Mouse (Mus musculus): ENCODE measurements around the gene Man1c1. TPM values are rescaled to one million over a fixed set of nuclear protein-coding genes. Genes with fewer than 3 reads are reported as not detected.
A peak's percentile ranks its signal among the peaks of the same experiment; 100 is the strongest.

The Man1c1 gene
- polyA plus RNA-seq, 1 experiment from 2014 or later, result 8.3 TPM

DNA sequence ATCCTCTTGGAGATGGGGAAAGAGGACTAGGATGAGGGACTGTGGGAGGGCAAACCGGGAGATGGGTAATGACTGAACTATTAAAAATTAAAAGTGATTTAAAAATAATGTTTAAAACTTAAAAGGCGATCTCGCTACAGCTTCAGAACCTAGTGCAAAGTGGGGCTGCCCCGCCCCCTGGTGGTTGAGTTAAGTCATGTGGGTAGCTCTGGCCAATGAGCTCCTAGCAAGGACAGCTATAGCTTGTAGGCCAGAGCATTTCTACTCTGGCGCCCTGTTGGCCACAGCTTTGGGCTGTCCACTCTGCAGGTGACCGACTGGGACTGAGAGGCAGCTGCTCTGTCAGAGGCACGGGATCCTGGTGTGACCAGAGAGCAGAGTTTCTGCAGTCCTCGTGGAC is 9.8 kb upstream of the Man1c1 start:
- DNase-seq (ENCODE audit: low spot score), result peak; percentile 90
- H3K4me1 ChIP-seq, result peaks cover 31% of the 10 kb centered on the region
- H3K4me3 ChIP-seq, result peak overlapping the region; percentile 16; the same call in 1 of the 2 replicates
- peak overlapping the region; percentile 70; the same call in 1 of the 2 replicates for H3K27ac ChIP-seq
- 5% methylated on average over 8 of the region's 8 CpGs for WGBS
- no peaks in the 10 kb centered on the region for H3K36me3 ChIP-seq
- no peaks in the 10 kb centered on the region for H3K27me3 ChIP-seq (ENCODE audit: insufficient read depth, poor library complexity, severe bottlenecking)
- no peaks in the 10 kb centered on the region for H3K9me3 ChIP-seq

DNA sequence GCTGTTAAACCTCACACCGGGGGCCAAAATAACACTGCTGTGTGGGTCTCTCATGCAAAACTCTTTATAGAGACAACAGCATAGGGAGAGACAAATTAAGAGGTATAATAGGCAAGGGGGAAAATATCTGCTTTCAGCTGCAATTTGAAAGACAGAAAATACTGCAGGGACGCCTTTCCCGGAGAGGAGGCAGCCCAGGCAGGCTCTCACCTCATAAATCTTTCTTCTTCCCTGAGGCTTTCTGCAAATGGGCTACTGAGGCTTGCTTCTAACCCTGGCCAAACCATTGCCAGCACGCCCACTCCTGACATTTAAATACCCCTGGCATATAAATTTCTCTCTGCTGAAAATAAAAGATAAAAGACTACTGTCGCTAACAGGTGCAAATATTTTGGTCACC is 1.2 kb upstream of the Man1c1 start:
- H3K36me3 ChIP-seq, result no peaks in the 10 kb centered on the region
- no peaks in the 10 kb centered on the region for H3K9me3 ChIP-seq
- H3K27me3 ChIP-seq (ENCODE audit: insufficient read depth, poor library complexity, severe bottlenecking), result peaks cover 15% of the 10 kb centered on the region
- 60% methylated on average over 5 of the region's 5 CpGs for WGBS
- H3K27ac ChIP-seq, result no peak overlapping the region
- no peak for DNase-seq (ENCODE audit: low spot score)
- H3K4me1 ChIP-seq, result peaks cover 67% of the 10 kb centered on the region
- peak overlapping the region; percentile 72; the same call in 1 of the 2 replicates for H3K4me3 ChIP-seq

DNA sequence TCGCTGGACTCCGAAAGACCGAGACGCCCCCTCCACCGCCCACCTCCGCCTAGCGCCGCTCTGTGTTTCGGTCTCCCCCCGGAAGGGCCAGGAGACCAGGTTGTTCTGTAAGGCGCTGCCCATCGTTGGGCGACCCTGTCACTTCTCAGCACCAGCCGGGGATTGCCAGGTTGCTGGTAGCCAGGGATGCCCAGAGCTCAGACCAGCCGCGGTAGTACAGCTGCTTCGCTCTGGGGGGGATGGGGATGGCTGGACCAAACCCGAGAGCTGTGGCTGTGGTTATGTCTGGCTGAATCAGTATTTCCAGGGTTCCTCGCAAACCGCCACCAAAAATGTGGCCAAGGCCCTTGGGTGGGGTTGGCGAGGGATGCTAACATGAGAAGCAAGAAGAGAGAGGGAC is 500 bp upstream of the Man1c1 start:
- WGBS, result under 1% methylated on average over 21 of the region's 21 CpGs
- H3K27me3 ChIP-seq (ENCODE audit: insufficient read depth, poor library complexity, severe bottlenecking), result peaks cover 15% of the 10 kb centered on the region
- H3K9me3 ChIP-seq, result no peaks in the 10 kb centered on the region
- H3K36me3 ChIP-seq, result 0 out of 2 replicates have a peak, but pooled peaks cover 4% of the 10 kb centered on the region
- H3K4me3 ChIP-seq, result peak overlapping the region; percentile 72
- H3K4me1 ChIP-seq, result peaks cover 67% of the 10 kb centered on the region
- no peak for DNase-seq (ENCODE audit: low spot score)
- H3K27ac ChIP-seq, result peak overlapping the region; percentile 90

DNA sequence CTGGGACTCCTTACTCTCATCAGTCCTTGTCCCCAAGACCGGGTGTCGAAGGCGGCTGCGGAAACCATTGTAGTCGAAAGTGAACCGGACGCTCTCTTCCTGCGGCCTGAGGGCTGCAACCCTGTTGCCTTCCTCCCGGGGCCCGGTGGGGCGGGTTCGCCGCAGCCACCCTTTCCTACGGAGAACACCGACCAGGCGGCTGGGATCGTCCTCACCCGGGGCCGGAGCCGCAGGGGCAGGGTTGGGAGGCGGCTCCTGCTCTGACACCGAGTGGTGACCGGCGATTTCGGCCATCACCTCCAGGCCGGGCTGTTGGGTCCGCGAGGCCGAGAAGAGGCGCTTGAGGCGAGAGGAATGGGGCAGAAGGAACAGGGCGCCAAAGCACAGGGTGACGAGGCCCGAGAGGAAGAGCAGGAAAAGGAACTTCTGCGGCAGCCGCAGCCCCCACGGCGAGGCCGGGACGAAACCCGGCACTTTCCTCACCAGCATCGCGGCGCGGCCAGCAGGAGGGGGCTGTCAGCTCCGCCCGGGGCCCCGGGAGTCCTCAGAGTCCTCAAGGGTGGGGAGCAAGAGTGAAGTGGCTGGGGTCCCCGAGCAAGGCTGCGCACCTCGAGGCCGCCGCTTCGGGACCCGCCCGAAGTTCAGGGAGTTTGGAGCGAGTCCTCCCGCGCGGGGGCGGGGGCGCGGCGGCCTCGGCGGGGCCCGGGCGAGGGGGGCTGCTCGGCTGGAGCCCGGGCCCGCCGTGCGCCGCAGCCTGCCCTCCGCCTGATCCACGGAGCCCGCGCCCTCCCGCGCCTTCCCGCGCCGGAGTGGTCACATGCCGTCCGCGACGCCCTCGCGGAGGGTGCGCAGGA is 882 bp downstream of the Man1c1 start:
- Histone ChIP-seq H3K4me3 (peak overlapping the region; percentile 72), H3K9me3 (no peaks in the 10 kb centered on the region), H3K4me1 (peaks cover 60% of the 10 kb centered on the region), H3K36me3 (peaks cover 15% of the 10 kb centered on the region), H3K27ac (peak overlapping the region; percentile 90), H3K27me3 (ENCODE audit: insufficient read depth, poor library complexity, severe bottlenecking) (peaks cover 15% of the 10 kb centered on the region)
- no peak for DNase-seq (ENCODE audit: low spot score)
- under 1% methylated on average over 83 of the region's 90 CpGs for WGBS

DNA sequence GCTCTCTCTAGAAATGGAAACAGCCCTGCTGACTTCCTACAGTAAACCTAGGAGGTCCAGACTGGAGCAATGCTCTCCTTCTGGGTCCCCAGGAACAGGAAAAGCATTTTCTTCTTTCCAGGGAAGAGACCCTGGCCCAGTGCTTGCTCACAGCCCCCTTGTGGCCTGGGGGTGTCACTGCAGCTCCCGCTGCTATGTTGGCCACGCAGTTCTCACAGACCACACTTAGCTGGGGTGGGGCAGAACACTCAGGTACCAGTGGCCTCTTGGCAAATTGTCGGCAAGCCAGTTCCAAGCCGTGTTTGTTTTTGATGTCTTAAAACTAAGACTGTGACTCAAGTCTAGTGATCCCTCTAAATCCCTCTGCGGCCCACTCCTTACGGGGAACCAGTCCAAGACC is 2.2 kb downstream of the Man1c1 start:
- Histone ChIP-seq H3K27me3 (ENCODE audit: insufficient read depth, poor library complexity, severe bottlenecking) (peaks cover 15% of the 10 kb centered on the region), H3K9me3 (no peaks in the 10 kb centered on the region), H3K4me1 (peaks cover 54% of the 10 kb centered on the region), H3K4me3 (peak overlapping the region; percentile 72), H3K36me3 (peaks cover 26% of the 10 kb centered on the region), H3K27ac (peak overlapping the region; percentile 90; the same call in 1 of the 2 replicates)
- WGBS, result 29% methylated on average over 6 of the region's 6 CpGs
- no peak for DNase-seq (ENCODE audit: low spot score)

DNA sequence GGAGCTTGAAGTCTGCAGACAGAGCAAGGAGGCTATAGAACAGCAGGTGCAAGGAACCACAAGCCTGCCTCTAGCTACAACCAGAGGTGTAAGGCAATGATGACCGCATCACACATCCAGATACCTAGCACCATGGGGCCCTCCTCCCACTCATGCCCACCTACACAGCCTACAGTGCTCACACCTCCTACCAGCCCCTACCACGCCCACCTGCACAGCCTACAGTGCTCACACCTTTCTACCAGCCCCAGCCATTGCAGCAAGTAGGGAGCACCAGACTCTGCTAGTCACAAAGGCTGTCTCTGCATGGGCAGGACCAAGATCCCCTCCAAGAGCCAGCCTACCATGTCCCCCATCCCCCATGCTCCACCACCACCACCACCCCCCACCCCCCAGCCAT is 3.2 kb downstream of the Man1c1 start:
- peak overlapping the region; percentile 72 for H3K4me3 ChIP-seq
- peaks cover 54% of the 10 kb centered on the region for H3K4me1 ChIP-seq
- H3K36me3 ChIP-seq, result peaks cover 26% of the 10 kb centered on the region
- peaks cover 14% of the 10 kb centered on the region for H3K27me3 ChIP-seq (ENCODE audit: insufficient read depth, poor library complexity, severe bottlenecking)
- H3K27ac ChIP-seq, result no peak overlapping the region
- no peak for DNase-seq (ENCODE audit: low spot score)
- WGBS, result 83% methylated on average over 2 of the region's 2 CpGs
- H3K9me3 ChIP-seq, result no peaks in the 10 kb centered on the region

DNA sequence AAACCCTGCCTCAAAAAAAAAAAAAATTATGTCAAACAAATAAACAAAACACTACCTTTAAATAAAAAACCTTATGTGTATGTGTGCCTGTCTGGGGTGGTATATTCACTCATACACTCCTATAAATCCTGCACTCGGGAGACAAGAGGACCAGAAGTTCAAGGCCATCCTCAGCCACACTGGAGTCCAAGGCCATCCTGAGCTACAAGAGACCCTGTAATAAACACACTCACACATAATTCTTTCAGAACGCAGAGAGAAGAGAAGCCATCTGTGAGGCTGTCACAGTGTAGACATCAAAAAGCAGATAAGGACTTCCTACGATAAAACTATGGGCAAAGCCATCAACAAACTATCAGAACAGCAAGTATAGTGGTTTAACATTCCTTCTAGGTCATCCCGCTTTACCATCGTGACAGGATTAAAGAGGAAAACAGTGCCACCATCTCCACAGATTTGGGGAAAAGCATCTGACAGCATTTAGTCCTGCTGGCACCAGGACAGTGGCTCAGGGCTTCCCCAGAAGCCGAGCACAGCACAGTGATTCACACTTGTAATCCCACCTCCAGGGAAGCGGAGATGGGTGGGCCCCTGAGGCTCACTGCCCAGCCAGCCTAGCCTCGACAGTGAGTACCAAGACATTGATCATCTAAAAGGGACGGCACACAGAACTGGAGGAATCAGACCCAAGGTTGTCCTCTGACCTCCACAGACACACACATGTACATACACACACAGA is 10.7 kb downstream of the Man1c1 start:
- 0 out of 2 replicates have a peak, but pooled peaks cover 2% of the 10 kb centered on the region for H3K9me3 ChIP-seq
- H3K4me3 ChIP-seq, result no peak overlapping the region
- peaks cover 3% of the 10 kb centered on the region; the same call in 1 of the 2 replicates for H3K4me1 ChIP-seq
- no peak overlapping the region; the same call in 1 of the 2 replicates for H3K27ac ChIP-seq
- no peaks in the 10 kb centered on the region for H3K27me3 ChIP-seq (ENCODE audit: insufficient read depth, poor library complexity, severe bottlenecking)
- WGBS, result 70% methylated on average over 9 of the region's 9 CpGs
- H3K36me3 ChIP-seq, result peaks cover 35% of the 10 kb centered on the region
- DNase-seq (ENCODE audit: low spot score), result no peak

DNA sequence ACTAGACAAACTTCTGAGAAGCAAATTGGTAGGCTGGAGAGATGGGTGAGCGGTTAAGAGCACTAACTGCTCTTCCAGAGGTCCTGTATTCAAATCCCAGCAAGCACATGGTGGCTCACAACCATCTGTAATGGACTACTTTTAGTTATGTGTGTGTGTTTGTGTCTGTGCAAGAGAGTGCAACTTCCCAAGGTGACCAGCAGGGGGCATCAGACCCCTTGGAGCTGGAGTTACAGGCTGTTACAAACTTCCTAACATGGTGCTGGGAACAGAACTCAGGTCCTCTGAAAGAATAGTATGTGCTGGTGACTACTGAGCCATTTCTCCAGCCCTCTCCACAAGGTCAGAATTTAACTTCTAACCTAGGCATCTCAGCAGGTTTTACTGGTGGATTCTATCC is 11.7 kb downstream of the Man1c1 start:
- 0 out of 2 replicates have a peak, but pooled peaks cover 2% of the 10 kb centered on the region for H3K9me3 ChIP-seq
- H3K27ac ChIP-seq, result no peak overlapping the region
- H3K36me3 ChIP-seq, result peaks cover 29% of the 10 kb centered on the region
- WGBS, result 93% methylated on average over 1 of the region's 1 CpGs
- H3K4me1 ChIP-seq, result peaks cover 3% of the 10 kb centered on the region; the same call in 1 of the 2 replicates
- no peak overlapping the region for H3K4me3 ChIP-seq
- no peaks in the 10 kb centered on the region for H3K27me3 ChIP-seq (ENCODE audit: insufficient read depth, poor library complexity, severe bottlenecking)
- no peak for DNase-seq (ENCODE audit: low spot score)

DNA sequence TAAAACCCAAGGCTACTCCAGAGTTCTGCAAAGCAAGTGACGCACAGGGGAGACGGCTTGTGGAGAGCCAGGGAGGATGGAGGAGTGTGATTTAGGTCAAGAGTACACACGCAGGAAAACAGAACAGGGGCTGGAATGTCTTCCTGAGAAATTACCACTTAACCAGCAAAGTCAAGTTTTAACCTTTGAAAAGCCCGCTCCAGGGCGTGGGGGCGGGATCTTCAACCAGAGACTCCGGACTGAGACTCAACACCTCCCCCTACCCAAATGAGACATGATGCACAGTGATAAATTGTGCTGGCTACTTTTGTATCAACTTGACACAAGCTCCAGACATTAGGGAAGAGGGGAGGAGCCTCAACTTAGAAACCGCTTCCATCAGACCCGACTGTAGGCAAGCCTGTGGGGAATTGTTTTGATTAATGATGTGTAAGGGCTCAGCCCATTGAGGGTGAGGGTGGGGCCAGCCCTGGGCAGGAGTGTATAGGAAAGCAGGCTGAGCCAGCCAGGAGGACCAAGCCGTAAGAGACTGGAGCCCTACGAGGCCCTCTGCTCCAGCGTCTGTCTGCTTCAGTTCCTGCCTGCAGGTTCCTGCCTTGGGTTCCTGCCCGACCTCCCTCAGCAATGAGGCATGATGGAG is 17.9 kb downstream of the Man1c1 start:
- 83% methylated on average over 13 of the region's 13 CpGs for WGBS
- no peak overlapping the region for H3K4me3 ChIP-seq
- peaks cover 36% of the 10 kb centered on the region for H3K36me3 ChIP-seq
- no peak overlapping the region for H3K27ac ChIP-seq
- H3K4me1 ChIP-seq, result peaks cover 21% of the 10 kb centered on the region
- peaks cover 4% of the 10 kb centered on the region; the same call in 1 of the 2 replicates for H3K9me3 ChIP-seq
- no peaks in the 10 kb centered on the region for H3K27me3 ChIP-seq (ENCODE audit: insufficient read depth, poor library complexity, severe bottlenecking)
- no peak for DNase-seq (ENCODE audit: low spot score)

DNA sequence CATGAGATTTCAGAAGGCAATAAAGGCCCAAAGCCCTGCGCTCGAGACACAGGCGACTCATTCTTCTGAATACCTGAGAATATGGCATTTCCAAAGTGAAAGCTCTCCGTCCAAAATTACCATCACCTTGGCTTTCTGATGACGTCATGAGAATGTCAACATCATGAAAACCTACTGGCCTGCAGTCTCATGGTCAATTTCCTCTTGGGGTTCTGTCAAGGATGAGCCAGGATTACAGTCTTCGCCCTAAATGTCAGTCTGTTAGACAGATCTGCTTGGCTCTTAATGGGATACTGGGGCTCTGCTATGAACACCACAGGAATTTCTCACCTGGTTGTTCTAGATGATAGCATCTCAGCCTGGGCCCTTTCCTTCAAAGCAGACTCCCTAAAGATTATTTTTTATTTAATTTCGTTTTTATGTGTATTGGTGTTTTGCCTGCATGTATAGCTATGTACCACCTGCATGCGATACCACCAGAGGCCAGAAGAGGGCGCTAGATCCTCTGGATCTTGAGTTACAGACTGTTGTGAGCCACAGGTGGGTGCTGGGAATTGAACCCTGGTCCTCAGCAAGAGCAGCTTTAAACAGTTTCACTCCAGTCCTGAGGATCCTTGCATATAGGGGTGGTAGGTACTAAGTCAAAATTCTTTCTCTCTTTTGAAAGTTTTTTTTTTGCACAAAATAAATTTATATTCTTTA is 19.3 kb downstream of the Man1c1 start:
- Histone ChIP-seq H3K27me3 (ENCODE audit: insufficient read depth, poor library complexity, severe bottlenecking) (no peaks in the 10 kb centered on the region), H3K4me1 (peaks cover 24% of the 10 kb centered on the region), H3K9me3 (peaks cover 4% of the 10 kb centered on the region; the same call in 1 of the 2 replicates), H3K4me3 (no peak overlapping the region), H3K27ac (no peak overlapping the region), H3K36me3 (peaks cover 35% of the 10 kb centered on the region)
- 80% methylated on average over 9 of the region's 9 CpGs for WGBS
- DNase-seq (ENCODE audit: low spot score), result no peak

DNA sequence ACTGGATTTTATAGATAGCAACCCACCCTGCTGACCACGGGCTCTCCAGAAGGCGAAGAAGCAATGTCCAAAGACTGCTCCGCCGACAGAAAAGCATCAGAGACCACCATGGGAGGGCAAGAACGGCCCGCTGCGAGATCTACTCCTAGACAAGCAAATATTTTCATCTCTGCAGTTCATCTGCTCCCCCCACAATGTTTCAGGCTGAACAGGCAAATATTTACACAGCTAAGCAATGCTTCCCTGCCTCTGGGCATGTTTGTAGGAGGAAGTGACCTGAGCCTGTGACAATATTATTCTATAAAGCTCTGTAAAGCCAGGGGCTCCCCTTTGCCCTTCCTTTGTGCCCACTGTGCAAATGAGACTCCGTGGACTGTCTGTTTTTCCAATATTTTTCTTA is 20.2 kb downstream of the Man1c1 start:
- Histone ChIP-seq H3K4me1 (peaks cover 33% of the 10 kb centered on the region), H3K27me3 (ENCODE audit: insufficient read depth, poor library complexity, severe bottlenecking) (no peaks in the 10 kb centered on the region), H3K27ac (peak overlapping the region; percentile 76), H3K9me3 (peaks cover 4% of the 10 kb centered on the region; the same call in 1 of the 2 replicates), H3K36me3 (peaks cover 35% of the 10 kb centered on the region), H3K4me3 (no peak overlapping the region)
- DNase-seq (ENCODE audit: low spot score), result no peak
- WGBS, result 67% methylated on average over 8 of the region's 8 CpGs

DNA sequence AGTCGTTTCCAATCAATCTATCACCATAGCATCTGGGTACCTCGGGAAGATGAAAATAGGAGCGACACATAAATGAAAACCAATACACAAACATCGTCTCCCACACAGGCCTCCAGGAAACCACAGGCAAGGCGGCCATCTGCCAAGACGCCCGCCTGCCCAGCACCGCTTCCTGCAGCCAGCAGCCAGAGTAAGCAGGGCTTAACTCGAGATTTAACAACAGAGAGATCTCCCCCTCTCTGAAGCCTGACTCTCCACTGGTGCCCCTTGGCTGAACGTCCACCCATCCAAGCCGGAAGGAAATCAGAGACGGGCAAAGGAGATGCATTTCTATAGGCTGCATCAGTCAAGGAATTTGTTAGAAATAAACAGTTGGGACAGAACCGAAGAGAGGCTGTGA is 21.1 kb downstream of the Man1c1 start:
- Histone ChIP-seq H3K36me3 (peaks cover 33% of the 10 kb centered on the region), H3K4me1 (peaks cover 41% of the 10 kb centered on the region), H3K27ac (peak overlapping the region; percentile 76; the same call in 1 of the 2 replicates), H3K9me3 (peaks cover 4% of the 10 kb centered on the region; the same call in 1 of the 2 replicates), H3K27me3 (ENCODE audit: insufficient read depth, poor library complexity, severe bottlenecking) (no peaks in the 10 kb centered on the region), H3K4me3 (no peak overlapping the region)
- 49% methylated on average over 13 of the region's 13 CpGs for WGBS
- no peak for DNase-seq (ENCODE audit: low spot score)

Data from heart, embryonic 10.5 days (tissue).